Comparison of ENCODE assay signal across 12 mouse cellular contexts in the genomic region with DNA sequence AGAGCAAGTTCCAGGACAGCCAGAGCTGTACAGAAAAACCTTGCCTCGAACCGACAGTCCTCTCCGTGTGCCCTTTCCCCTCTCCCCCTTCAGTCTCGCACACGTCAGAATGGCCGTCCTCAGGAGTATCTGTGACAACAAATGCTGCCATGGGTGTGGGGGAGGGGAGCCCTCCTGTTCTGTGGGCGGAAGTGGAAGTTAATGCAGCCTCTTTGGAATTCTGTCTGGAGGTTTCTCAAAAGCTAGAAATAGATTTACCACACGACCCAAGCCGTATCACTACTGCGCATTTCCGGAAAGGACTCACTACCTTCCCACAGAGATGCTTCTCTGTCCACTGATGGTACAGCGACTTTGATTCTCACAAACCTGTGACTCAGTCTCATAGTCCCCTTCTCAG.
"Had no signal": no experiment of that assay in that cellular context is flagged by ENCODE, and none has a peak within 500 bp of the region (broad histone marks: within the 10 kb centered on the region; RNA-seq: fewer than 3 reads in every experiment).

No protein-coding gene starts in this region.

- ATAC-seq: intestine, postnatal 0 days; liver, embryonic 12.5 days had no signal

- DNase-seq: kidney, adult 9 months; kidney, postnatal 10 days; layer of hippocampus, adult 9-11 months; layer of hippocampus, postnatal 36 days; lung, embryonic 14.5 days; lung, postnatal 10 days; lung, postnatal 4 days; thymus, postnatal 36 days had no signal

- H3K27ac ChIP-seq: limb, embryonic 15.5 days; liver, embryonic 12.5 days; midbrain, embryonic 12.5 days had no signal

- H3K4me3 ChIP-seq: limb, embryonic 15.5 days; liver, embryonic 12.5 days; midbrain, embryonic 12.5 days had no signal

- H3K27me3 ChIP-seq: limb, embryonic 15.5 days; liver, embryonic 12.5 days; midbrain, embryonic 12.5 days had no signal

- H3K9ac ChIP-seq: limb, embryonic 15.5 days; liver, embryonic 12.5 days; lung, embryonic 14.5 days; midbrain, embryonic 12.5 days had no signal

- H3K9me3 ChIP-seq: limb, embryonic 15.5 days; liver, embryonic 12.5 days; midbrain, embryonic 12.5 days had no signal

- H3K36me3 ChIP-seq: limb, embryonic 15.5 days; liver, embryonic 12.5 days had no signal

- H3K4me1 ChIP-seq: limb, embryonic 15.5 days; liver, embryonic 12.5 days; midbrain, embryonic 12.5 days had no signal

- H3K4me2 ChIP-seq: limb, embryonic 15.5 days; liver, embryonic 12.5 days; lung, embryonic 14.5 days; midbrain, embryonic 12.5 days had no signal
